Mouse (Mus musculus): ENCODE measurements around the gene Cldn14.

The Cldn14 gene

GRCm38 (mm10) chr16:93947396-93947795, 61.2 kb downstream of the Cldn14 start:
- in situ Hi-C loops (cut with MboI, MseI), result no loop called here

- in situ Hi-C loops (cut with MboI, MseI), result no loop called here
Measured at GRCm38 (mm10) chr16:93944301-93944700, 64.3 kb downstream of the Cldn14 start.

GRCm38 (mm10) chr16:93942796-93943502, 65.7 kb downstream of the Cldn14 start:
- in situ Hi-C loops (cut with MboI, MseI), result no loop called here

GRCm38 (mm10) chr16:93941781-93942567, 66.7 kb downstream of the Cldn14 start:
- in situ Hi-C loops (cut with MboI, MseI), result no loop called here

GRCm38 (mm10) chr16:93939961-93940360, 68.7 kb downstream of the Cldn14 start:
- in situ Hi-C loops (cut with MboI, MseI), result no loop called here

GRCm38 (mm10) chr16:93938400-93938846, 70.2 kb downstream of the Cldn14 start:
- in situ Hi-C loops (cut with MboI, MseI), result no loop called here

- in situ Hi-C loops (cut with MboI, MseI), result no loop called here
Measured at GRCm38 (mm10) chr16:93935009-93935408, 73.6 kb downstream of the Cldn14 start.

- in situ Hi-C loops (cut with MboI, MseI), result no loop called here
Measured at GRCm38 (mm10) chr16:93934588-93934987, 74.0 kb downstream of the Cldn14 start.

- in situ Hi-C loops (cut with MboI, MseI), result no loop called here
Measured at GRCm38 (mm10) chr16:93932185-93933168, 76.2 kb downstream of the Cldn14 start.

GRCm38 (mm10) chr16:93929370-93930032, 79.1 kb downstream of the Cldn14 start:
- in situ Hi-C loops (cut with MboI, MseI), result no loop called here

GRCm38 (mm10) chr16:93925684-93926247, 82.9 kb downstream of the Cldn14 start:
- in situ Hi-C loops (cut with MboI, MseI), result no loop called here

- in situ Hi-C loops (cut with MboI, MseI), result no loop called here
Measured at GRCm38 (mm10) chr16:93923788-93924187, 84.8 kb downstream of the Cldn14 start.

GRCm38 (mm10) chr16:93922835-93923389, 85.7 kb downstream of the Cldn14 start:
- in situ Hi-C loops (cut with MboI, MseI), result no loop called here

- in situ Hi-C loops (cut with MboI, MseI), result no loop called here
Measured at GRCm38 (mm10) chr16:93920673-93921072, 88.0 kb downstream of the Cldn14 start.

GRCm38 (mm10) chr16:93919189-93919588, 89.4 kb downstream of the Cldn14 start:
- in situ Hi-C loops (cut with MboI, MseI), result no loop called here

GRCm38 (mm10) chr16:93918679-93919060, 90.0 kb downstream of the Cldn14 start:
- in situ Hi-C loops (cut with MboI, MseI), result no loop called here

- in situ Hi-C loops (cut with MboI, MseI), result no loop called here
Measured at GRCm38 (mm10) chr16:93917712-93918678, 90.6 kb downstream of the Cldn14 start.

- in situ Hi-C loops (cut with MboI, MseI), result no loop called here
Measured at GRCm38 (mm10) chr16:93915338-93915849, 93.2 kb downstream of the Cldn14 start.

All from regulatory T cell (primary cell).